Mouse (Mus musculus) liver, embryonic 12.5 days (tissue): ENCODE results near the gene Lpp. TPM values are rescaled to one million over a fixed set of nuclear protein-coding genes. Genes with fewer than 3 reads are reported as not detected.

Experiments used
- ATAC-seq: fragments of 200-750 bp; cut with Nextera tagmentation; 2 replicates; pipeline ENCODE4 v1.8.0; 2017; ENCODE audit warnings: moderate number of reproducible peaks, mild to moderate bottlenecking, moderate library complexity
- H3K27ac ChIP-seq: fragments of 300-500 bp; sonication (generic); 2 replicates; pipeline ENCODE4 v1.5.1; 2016; ENCODE audit warnings: mild to moderate bottlenecking
- H3K27me3 ChIP-seq: fragments of 300-500 bp; sonication (generic); replicated peaks from 2 replicates; pipeline ENCODE4 v1.6.1; 2016; ENCODE audit warnings: mild to moderate bottlenecking, moderate library complexity
- H3K36me3 ChIP-seq: fragments of 300-500 bp; sonication (generic); 2 replicates; pipeline ENCODE4 v1.6.1; 2016; ENCODE audit warnings: mild to moderate bottlenecking, moderate library complexity
- H3K4me1 ChIP-seq: fragments of 300-500 bp; sonication (generic); 2 replicates; pipeline ENCODE4 v1.6.1; 2016
- H3K4me2 ChIP-seq: fragments of 300-500 bp; sonication (generic); 2 replicates; pipeline ENCODE4 v1.6.1; 2016; ENCODE audit warnings: mild to moderate bottlenecking, moderate library complexity
- H3K4me3 ChIP-seq: fragments of 300-500 bp; sonication (generic); 2 replicates; pipeline ENCODE4 v1.5.1; 2016; ENCODE audit warnings: mild to moderate bottlenecking, moderate library complexity
- H3K9ac ChIP-seq: fragments of 300-500 bp; sonication (generic); 2 replicates; pipeline ENCODE4 v1.6.1; 2016; ENCODE audit warnings: mild to moderate bottlenecking, moderate library complexity
- H3K9me3 ChIP-seq: fragments of 300-500 bp; sonication (generic); replicated peaks from 2 replicates; pipeline ENCODE4 v1.6.1; 2016; ENCODE audit warnings: mild to moderate bottlenecking, moderate library complexity
- WGBS: fragments of 180-500 bp; shearing (Covaris S2); methylation state at CpG from one replicate; pipeline ENCODE4 v1.1.7; 2016; ENCODE audit not compliant: insufficient replicate concordance; 5-methylcytosine and 5-hydroxymethylcytosine counted together
- polyA plus RNA-seq: library from polyadenylated mRNA; unstranded; fragments of >200 nt; fragmentation: Nextera tagmentation; extraction: Ambion mirVana; gene quantifications from 2 replicates; pipeline ENCODE4 v1.2.1, GENCODE M21; 2016

Gene Lpp
- polyA plus RNA-seq, 1 experiment from 2014 or later, result 9.5 TPM

DNA sequence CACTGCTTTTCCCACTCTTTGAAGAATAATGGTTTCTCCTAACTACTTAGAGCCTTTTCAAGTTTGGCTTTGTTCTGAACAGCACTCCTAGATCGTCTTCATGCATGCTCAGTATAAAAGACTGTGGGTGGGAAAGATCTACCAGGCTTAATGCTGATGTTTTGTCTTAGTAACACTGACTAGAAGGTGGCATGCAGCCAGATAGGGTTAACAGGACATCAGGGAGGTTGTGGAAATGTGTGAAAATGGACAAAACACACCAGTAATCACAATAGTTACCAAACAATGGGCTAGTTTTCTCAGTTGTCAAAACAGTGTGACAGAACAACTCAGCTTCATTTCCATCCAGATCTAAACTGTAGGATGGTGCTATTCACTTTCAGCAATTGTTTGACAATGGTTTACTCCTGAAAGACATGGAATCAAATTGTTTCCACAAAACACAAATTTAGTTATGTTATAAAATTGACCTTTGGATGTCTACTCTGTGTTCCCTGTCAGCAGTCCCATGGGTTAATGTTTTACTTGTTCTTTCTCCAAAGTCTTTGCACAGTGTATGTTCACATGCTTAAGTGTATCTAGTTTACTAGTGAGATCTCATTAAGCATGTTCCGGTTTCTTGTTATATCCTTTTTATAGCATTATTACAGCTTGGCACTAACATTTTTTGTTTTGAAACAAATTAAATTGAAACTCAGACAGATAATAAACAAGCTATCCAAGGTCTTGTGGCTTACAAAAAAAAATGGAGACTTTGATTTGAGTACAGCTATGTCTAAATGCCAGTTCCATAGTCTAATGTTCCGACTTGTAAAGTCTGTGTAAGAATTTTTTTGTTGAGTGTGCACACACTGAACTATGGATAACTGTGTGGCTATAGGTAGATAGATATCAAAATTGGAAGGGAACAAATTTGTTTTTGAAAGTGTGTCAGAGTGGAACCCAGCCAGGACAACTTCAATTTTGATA is 229.2 kb downstream of the Lpp start:
- Histone ChIP-seq H3K27ac (no peak overlapping the region), H3K9ac (no peak overlapping the region), H3K9me3 (no peaks in the 10 kb centered on the region), H3K36me3 (no peaks in the 10 kb centered on the region), H3K4me3 (no peak overlapping the region), H3K27me3 (no peaks in the 10 kb centered on the region), H3K4me2 (no peak overlapping the region), H3K4me1 (no peaks in the 10 kb centered on the region)
- WGBS, result 72% methylated on average over 3 of the region's 3 CpGs
- no peak for ATAC-seq

DNA sequence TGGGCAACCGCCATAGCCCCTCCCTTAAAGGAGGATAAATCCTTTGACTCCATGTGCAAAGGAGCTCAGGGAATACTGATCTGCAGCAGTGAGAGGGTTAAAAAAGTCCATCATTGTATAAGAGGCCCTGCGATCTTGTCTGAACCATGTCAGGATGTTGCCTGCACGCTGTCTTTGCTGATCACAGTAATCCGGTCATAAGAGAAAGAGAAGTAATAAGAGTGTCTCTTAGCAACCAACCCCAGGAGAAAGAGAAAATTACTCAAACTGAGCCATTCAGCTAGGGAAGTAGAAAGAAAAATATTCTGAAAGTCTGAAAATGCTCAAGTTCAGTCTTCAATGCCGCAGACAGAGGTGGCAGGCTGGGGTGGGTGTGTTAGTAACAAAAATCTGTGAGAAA is 231.0 kb downstream of the Lpp start:
- no peaks in the 10 kb centered on the region for H3K9me3 ChIP-seq
- 69% methylated on average over 5 of the region's 5 CpGs for whole genome bisulfite sequencing
- no peaks in the 10 kb centered on the region for H3K36me3 ChIP-seq
- no peak overlapping the region for H3K4me3 ChIP-seq
- no peaks in the 10 kb centered on the region for H3K4me1 ChIP-seq
- H3K9ac ChIP-seq, result no peak overlapping the region
- no peak overlapping the region for H3K27ac ChIP-seq
- no peak overlapping the region for H3K4me2 ChIP-seq
- no peak for ATAC-seq
- H3K27me3 ChIP-seq, result no peaks in the 10 kb centered on the region

DNA sequence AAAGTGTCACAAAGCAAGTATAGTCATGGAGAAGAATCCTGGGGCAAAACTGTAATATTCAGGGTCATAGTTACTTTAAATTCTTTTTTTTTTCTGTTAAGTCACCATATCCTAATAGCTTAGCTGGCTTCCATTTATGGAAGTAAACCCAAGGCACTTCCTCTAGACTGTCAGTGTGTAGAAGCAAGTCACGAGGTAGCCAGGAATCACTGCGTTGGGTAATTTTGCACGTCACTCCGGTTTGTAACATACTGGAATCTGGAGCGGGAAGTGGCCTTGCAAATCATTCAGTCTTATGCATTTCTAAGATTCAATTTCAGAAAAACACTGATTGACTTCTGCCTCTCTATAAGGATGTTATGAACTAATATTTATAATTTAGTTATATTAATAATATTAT is 232.3 kb downstream of the Lpp start:
- Histone ChIP-seq H3K27me3 (no peaks in the 10 kb centered on the region), H3K9me3 (no peaks in the 10 kb centered on the region), H3K36me3 (no peaks in the 10 kb centered on the region), H3K27ac (no peak overlapping the region), H3K9ac (no peak overlapping the region), H3K4me1 (0 out of 2 replicates have a peak, but pooled peaks cover 4% of the 10 kb centered on the region), H3K4me3 (no peak overlapping the region), H3K4me2 (no peak overlapping the region)
- 55% methylated on average over 5 of the region's 5 CpGs for WGBS
- no peak for ATAC-seq

DNA sequence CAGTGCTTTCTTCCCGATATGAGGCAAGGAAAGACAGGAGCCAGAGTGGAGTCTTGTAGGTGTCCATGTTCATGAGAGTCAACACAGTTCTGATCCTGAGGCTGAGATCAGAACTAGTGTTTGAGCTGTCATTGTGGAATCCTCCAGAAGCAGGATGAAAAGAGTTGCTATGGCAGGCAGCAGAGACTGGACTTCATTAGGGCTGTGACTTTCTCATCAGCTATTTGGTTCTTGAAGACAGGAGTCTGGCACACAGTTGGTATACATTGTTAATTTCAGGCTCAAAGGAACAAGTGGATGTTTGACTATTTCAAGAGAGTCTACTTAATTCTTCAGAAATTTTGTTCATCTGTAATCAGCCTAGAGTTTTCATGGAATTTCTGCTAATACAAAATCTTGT is 235.5 kb downstream of the Lpp start:
- Histone ChIP-seq H3K27ac (no peak overlapping the region), H3K36me3 (no peaks in the 10 kb centered on the region), H3K4me3 (no peak overlapping the region), H3K9me3 (no peaks in the 10 kb centered on the region), H3K9ac (no peak overlapping the region), H3K4me2 (no peak overlapping the region), H3K4me1 (0 out of 2 replicates have a peak, but pooled peaks cover 4% of the 10 kb centered on the region), H3K27me3 (no peaks in the 10 kb centered on the region)
- ATAC-seq, result no peak
- 62% methylated on average over 1 of the region's 1 CpGs for WGBS

DNA sequence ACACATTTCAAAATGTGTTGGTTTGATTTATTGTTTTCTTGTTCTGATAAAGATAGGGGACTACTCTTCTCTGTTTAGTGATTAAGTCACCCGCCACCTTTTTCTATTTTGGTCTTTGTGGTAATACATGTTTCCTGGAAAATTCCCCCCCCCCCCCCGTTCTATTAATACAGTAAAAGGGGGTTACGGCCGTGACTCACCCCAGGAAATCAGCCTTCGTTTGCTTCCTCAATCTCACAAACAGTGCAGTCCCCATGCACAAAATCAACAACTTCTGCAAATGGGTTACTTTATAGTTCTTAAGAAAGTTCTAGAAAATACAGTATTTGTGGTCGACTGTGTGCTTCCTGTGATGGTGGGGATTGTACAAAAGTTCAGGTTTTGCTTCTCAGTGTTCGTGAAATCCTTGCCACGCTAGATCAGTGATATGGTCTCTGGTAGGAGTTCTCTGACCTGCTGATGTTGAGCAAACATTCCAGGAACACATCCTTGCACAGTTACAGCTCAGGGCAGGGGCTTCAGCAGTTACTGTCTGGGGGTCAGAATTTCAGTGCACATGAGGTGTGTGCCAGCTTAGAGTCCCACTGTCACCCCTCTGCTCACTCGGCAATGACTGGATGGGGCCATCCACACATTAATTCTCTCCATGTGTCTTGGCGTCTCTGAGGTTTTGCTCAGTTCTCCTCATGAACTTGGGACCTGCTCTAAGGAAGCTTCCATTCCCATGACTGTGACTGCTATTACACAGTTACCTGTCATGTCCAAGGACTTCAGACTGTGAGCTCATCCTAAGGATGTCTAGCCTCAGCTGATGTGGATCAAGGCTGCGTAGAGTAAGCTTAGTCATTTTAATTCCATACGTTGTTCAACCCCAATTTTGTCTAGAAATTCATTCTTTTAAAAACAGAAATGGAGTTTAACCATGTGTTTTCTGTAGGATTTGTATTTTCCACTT is 236.2 kb downstream of the Lpp start:
- no peak overlapping the region for H3K27ac ChIP-seq
- no peaks in the 10 kb centered on the region for H3K27me3 ChIP-seq
- H3K9me3 ChIP-seq, result no peaks in the 10 kb centered on the region
- 30% methylated on average over 12 of the region's 12 CpGs for WGBS
- H3K9ac ChIP-seq, result no peak overlapping the region
- H3K36me3 ChIP-seq, result no peaks in the 10 kb centered on the region
- ATAC-seq, result no peak
- no peak overlapping the region for H3K4me2 ChIP-seq
- 0 out of 2 replicates have a peak, but pooled peaks cover 4% of the 10 kb centered on the region for H3K4me1 ChIP-seq
- no peak overlapping the region for H3K4me3 ChIP-seq

DNA sequence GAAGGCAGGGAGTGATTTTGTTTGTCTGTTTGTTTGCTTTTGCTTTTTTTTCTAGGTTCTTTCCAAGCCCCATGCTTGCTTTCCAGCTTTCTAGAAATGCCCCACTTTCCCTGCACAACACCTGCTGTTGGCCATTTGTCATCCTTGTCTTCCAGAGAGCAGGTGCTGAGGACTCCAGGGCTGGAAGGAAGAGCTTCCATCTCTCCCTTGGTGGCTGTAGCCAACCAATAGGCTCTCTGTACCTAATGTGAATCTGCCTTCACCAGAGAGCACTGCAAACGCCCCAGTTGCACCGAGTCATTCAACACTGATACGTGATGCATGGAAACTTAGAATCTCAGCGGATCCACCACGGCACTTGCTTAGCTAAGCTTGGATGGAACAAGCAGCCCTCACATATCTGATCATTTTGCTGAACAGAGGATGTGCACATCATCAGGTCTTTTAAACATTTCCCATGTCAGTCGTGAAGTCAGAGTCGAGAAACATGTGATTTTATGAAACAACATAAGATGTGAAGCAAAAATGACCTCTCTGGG is 242.1 kb downstream of the Lpp start:
- ATAC-seq, result no peak

DNA sequence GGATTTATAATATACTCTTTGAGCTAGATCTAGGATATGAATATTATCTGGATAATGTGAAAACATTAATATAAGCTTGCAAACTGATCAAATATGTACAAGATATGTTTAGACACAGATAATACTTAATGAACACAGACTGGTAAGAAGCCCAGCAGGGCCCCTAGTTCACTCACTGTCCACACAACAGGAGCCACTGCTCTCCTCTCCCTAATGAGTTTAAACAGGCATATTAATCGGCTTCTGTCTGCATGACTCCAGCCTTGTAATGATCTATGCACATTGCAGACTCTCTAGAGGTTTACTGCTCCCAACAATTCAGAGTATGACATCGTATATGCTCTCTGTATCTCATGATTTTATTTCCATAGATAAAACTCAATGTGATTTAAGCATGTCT is 243.6 kb downstream of the Lpp start:
- H3K36me3 ChIP-seq, result no peaks in the 10 kb centered on the region
- no peaks in the 10 kb centered on the region for H3K4me1 ChIP-seq
- WGBS, result 67% methylated on average over 2 of the region's 2 CpGs
- no peak for ATAC-seq
- no peak overlapping the region for H3K27ac ChIP-seq
- no peak overlapping the region for H3K4me2 ChIP-seq
- H3K4me3 ChIP-seq, result no peak overlapping the region
- no peak overlapping the region for H3K9ac ChIP-seq
- H3K27me3 ChIP-seq, result no peaks in the 10 kb centered on the region
- H3K9me3 ChIP-seq, result no peaks in the 10 kb centered on the region

More for the DNA sequence above, 242.1 kb downstream of the Lpp start:
- Histone ChIP-seq H3K36me3 (no peaks in the 10 kb centered on the region), H3K27ac (no peak overlapping the region), H3K27me3 (no peaks in the 10 kb centered on the region), H3K4me2 (no peak overlapping the region), H3K9me3 (no peaks in the 10 kb centered on the region), H3K4me1 (no peaks in the 10 kb centered on the region), H3K4me3 (no peak overlapping the region), H3K9ac (no peak overlapping the region)
- WGBS, result 79% methylated on average over 7 of the region's 7 CpGs

DNA sequence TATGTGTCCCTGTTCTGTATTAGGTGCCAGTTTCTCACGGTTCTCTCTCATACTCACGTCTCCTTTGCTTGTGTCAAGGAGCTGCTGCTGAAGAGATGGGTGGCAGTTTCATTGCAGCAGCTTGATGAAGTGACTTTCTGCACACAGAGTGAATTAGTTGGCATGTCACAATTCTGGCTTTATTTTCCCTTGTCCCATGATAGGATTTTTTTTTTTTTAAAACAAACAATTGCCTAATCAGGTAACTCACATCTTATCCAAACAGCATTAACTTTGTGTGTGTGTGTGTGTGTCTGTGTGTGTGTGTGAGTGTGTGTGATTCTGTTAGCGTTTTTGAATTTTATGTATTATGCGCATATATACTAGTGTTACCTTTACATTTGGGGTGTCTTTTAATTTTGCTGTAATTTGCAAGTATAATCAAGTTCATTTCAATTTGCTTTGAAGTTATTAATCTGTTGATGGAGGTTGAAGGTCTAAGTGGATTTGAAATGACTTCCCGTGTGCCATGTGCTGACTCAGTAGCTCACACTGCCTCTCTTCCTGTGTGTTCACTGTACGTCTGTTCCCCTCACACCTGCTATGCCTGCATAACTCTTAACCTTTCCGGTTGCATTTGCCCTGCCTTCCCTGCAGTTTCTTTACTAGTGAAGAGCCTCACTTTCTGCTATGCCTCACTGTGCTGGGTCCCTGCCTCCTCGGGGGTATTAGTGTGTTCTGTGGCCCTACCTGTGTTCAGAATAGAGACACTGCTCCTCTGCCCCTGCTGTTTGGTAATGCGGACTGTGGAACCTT is 247.9 kb downstream of the Lpp start:
- no peaks in the 10 kb centered on the region for H3K9me3 ChIP-seq
- no peak overlapping the region for H3K27ac ChIP-seq
- H3K9ac ChIP-seq, result no peak overlapping the region
- no peak for ATAC-seq
- no peak overlapping the region for H3K4me2 ChIP-seq
- H3K4me1 ChIP-seq, result no peaks in the 10 kb centered on the region
- no peaks in the 10 kb centered on the region for H3K27me3 ChIP-seq
- WGBS, result 73% methylated on average over 9 of the region's 9 CpGs
- no peaks in the 10 kb centered on the region for H3K36me3 ChIP-seq
- no peak overlapping the region for H3K4me3 ChIP-seq

DNA sequence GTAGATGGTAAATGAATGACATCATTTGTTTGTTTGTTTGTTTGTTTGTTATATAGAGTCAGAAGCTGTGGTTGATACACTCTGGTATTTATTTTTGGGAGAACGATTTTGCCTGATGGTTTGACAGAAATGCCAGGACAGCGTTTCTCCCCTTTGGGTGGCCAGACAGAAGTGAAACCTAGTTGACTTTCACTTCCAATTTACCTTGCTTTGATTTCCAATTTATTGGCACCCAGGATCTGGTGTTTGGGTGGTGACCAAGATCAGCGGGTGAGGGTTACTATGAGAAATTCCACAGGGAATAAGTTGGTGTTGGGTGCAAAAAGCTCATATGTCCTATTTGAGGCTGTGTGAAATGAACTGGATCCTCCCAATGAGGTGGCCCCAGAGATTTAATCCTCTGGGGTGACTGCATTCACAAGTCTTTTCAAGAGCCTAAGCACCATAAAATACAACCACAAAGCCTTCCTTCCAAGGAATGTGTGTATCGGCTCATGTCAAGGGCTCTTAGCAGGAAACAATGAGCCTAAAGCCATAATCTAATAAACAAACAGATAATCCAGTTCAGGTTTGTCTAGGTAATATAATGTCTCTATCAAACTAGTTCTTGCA is 249.8 kb downstream of the Lpp start:
- H3K9ac ChIP-seq, result no peak overlapping the region
- H3K4me1 ChIP-seq, result no peaks in the 10 kb centered on the region
- no peak overlapping the region for H3K4me3 ChIP-seq
- H3K27ac ChIP-seq, result no peak overlapping the region
- no peaks in the 10 kb centered on the region for H3K9me3 ChIP-seq
- ATAC-seq, result no peak
- WGBS, result 72% methylated on average over 4 of the region's 4 CpGs
- H3K27me3 ChIP-seq, result no peaks in the 10 kb centered on the region
- H3K4me2 ChIP-seq, result no peak overlapping the region
- H3K36me3 ChIP-seq, result no peaks in the 10 kb centered on the region

DNA sequence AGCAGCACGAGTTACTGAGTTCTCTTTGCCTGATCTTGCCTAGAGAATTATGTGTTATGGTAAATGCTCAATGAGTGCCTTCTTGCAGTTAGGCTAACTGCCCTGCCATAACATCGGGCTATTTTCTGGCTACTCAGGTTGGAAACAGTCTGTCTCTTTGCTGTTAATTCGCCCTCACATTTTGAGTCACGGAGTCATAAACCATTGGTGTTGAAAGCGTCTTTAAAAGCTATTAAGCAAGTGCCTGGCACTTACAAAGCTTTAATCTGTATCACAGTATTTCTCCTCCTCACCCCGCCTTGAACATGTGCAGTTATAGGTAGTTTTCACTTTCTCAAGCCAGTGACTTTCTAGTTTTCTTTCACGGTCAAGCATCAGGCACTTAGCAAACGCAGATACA is 250.8 kb downstream of the Lpp start:
- H3K27me3 ChIP-seq, result no peaks in the 10 kb centered on the region

More for the DNA sequence above, 250.8 kb downstream of the Lpp start:
- H3K4me2 ChIP-seq, result no peak overlapping the region
- no peak for ATAC-seq
- H3K27ac ChIP-seq, result no peak overlapping the region
- WGBS, result 76% methylated on average over 8 of the region's 8 CpGs
- no peaks in the 10 kb centered on the region for H3K4me1 ChIP-seq
- H3K4me3 ChIP-seq, result no peak overlapping the region
- no peaks in the 10 kb centered on the region for H3K9me3 ChIP-seq
- H3K36me3 ChIP-seq, result no peaks in the 10 kb centered on the region
- H3K9ac ChIP-seq, result no peak overlapping the region
